Mouse (Mus musculus) megakaryocyte, embryonic 14.5 days (primary cell): ENCODE data around the gene Scg5.

ENCODE experiments used
- FLI1 ChIP-seq: IDR thresholded peaks from 2 replicates; pipeline ENCODE4 v1.6.1; 2012; ENCODE audit warnings: low read length, inconsistent platforms, mixed read lengths
- GATA1 ChIP-seq: IDR thresholded peaks from 3 replicates; pipeline ENCODE4 v1.6.1; 2012; ENCODE audit warnings: mixed read lengths, low read length, inconsistent platforms, borderline replicate concordance

DNA sequence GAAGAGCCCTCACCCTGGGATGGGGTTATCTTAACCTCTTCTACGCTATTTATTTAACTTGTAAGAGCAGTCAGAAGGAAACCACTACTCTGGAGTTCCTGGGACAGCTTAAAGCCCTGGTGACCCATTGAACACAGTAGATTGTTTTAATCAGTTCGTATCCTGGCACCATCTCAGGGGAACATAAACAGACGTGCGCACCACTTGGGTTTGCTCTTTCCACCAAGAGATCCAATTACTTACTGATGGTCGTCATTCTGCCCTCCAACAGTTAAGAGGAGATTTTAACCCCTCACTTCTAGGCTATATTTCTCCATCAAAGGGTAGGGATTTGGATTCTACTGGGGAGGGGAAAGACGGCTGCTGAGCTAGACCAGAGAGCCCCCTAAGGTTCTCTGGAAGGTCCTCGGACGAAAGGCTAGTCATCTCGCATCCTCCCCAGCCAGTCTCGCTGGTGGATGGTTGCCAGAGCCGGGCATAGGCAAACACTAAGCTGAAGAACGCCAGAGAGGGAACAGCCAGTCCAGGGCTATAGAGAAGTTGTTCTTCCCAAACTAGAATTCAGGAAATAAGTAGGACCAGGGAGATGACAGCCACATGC, 71.9 kb downstream of the Scg5 start:
- no peak for TF ChIP-seq GATA1
- no peak for TF ChIP-seq FLI1
